Mouse (Mus musculus) frontal cortex, adult (tissue): ENCODE results near the gene Slc25a54.
A peak's percentile ranks its signal among the peaks of the same experiment; 100 is the strongest.

Experiments used
- ATAC-seq: cut with Nextera tagmentation; 2 replicates; pipeline ENCODE4 v1.9.2; 2017; ENCODE audit warnings: mild to moderate bottlenecking, moderate library complexity, mixed read lengths; ENCODE audit not compliant: low TSS enrichment

The Slc25a54 gene

GRCm38 (mm10) chr3:109080169-109080568 is at the start of gene Slc25a54:
Slc25a54 (plus strand) TSS chr3:109080469.
- ATAC-seq = no peak

- ATAC-seq = no peak
Observed at GRCm38 (mm10) chr3:109030817-109031216, 49.5 kb upstream of the Slc25a54 start.

GRCm38 (mm10) chr3:109031626-109032025 is 48.6 kb upstream of the Slc25a54 start:
- no peak for ATAC-seq

- ATAC-seq = no peak
Observed at GRCm38 (mm10) chr3:109032306-109032705, 48.0 kb upstream of the Slc25a54 start.

GRCm38 (mm10) chr3:109034411-109034810 is 45.9 kb upstream of the Slc25a54 start:
- no peak for ATAC-seq

GRCm38 (mm10) chr3:109040908-109041307 is 39.4 kb upstream of the Slc25a54 start:
- no peak for ATAC-seq

- ATAC-seq = no peak
Observed at GRCm38 (mm10) chr3:109043395-109043794, 36.9 kb upstream of the Slc25a54 start.

GRCm38 (mm10) chr3:109046428-109046827 is 33.8 kb upstream of the Slc25a54 start:
- ATAC-seq = no peak

GRCm38 (mm10) chr3:109047707-109048283 is 32.5 kb upstream of the Slc25a54 start:
- ATAC-seq = no peak

GRCm38 (mm10) chr3:109051056-109051945 is 29.0 kb upstream of the Slc25a54 start:
- no peak for ATAC-seq

GRCm38 (mm10) chr3:109051946-109052331 is 28.3 kb upstream of the Slc25a54 start:
- no peak for ATAC-seq

GRCm38 (mm10) chr3:109059903-109060302 is 20.4 kb upstream of the Slc25a54 start:
- ATAC-seq = peak; percentile 92

- no peak for ATAC-seq
Observed at GRCm38 (mm10) chr3:109062391-109062790, 17.9 kb upstream of the Slc25a54 start.

GRCm38 (mm10) chr3:109062989-109063388 is 17.3 kb upstream of the Slc25a54 start:
- ATAC-seq = 0 out of 2 replicates have a peak, but pooled peaks have one; percentile 62

GRCm38 (mm10) chr3:109084418-109084817 is 4.1 kb downstream of the Slc25a54 start:
- ATAC-seq = no peak

GRCm38 (mm10) chr3:109088460-109088859 is 8.2 kb downstream of the Slc25a54 start:
- no peak for ATAC-seq

- ATAC-seq = peak; percentile 59
Observed at GRCm38 (mm10) chr3:109104702-109105101, 24.4 kb downstream of the Slc25a54 start.

GRCm38 (mm10) chr3:109117136-109117535 is 36.9 kb downstream of the Slc25a54 start:
- ATAC-seq = no peak

GRCm38 (mm10) chr3:109119562-109119961 is 39.3 kb downstream of the Slc25a54 start:
- ATAC-seq = no peak

- ATAC-seq = no peak
Observed at GRCm38 (mm10) chr3:109119973-109120372, 39.7 kb downstream of the Slc25a54 start.

- ATAC-seq = peak; percentile 70
Observed at GRCm38 (mm10) chr3:109122641-109123530, 42.6 kb downstream of the Slc25a54 start, which contains the start of gene Slc25a24. Slc25a24 (plus strand) TSS chr3:109123149.

- no peak for ATAC-seq
Observed at GRCm38 (mm10) chr3:109123531-109123981, 43.3 kb downstream of the Slc25a54 start.
